Mouse (Mus musculus) forebrain, embryonic 14.5 days (tissue): ENCODE measurements around the gene Akap2. TPM values are rescaled to one million over a fixed set of nuclear protein-coding genes. Genes with fewer than 3 reads are reported as not detected.

Source experiments
- ATAC-seq: fragments of 200-750 bp; cut with Nextera tagmentation; 2 replicates; pipeline ENCODE4 v1.8.0; 2017; ENCODE audit warnings: mild to moderate bottlenecking, moderate library complexity
- DNase-seq: peaks from one replicate; pipeline ENCODE4 v3.0.0-alpha.2; 2015; ENCODE audit warnings: low spot score
- H3K27ac ChIP-seq: fragments of 300-500 bp; sonication (generic); 2 replicates; pipeline ENCODE4 v1.5.1; 2014; ENCODE audit warnings: low read depth, mild to moderate bottlenecking, control low read depth, low read length, moderate library complexity
- H3K27me3 ChIP-seq: fragments of 300-500 bp; sonication (generic); replicated peaks from 2 replicates; pipeline ENCODE4 v1.6.1; 2014; ENCODE audit warnings: low read length, control low read depth, mixed read lengths; ENCODE audit not compliant: control insufficient read depth, insufficient read depth
- H3K36me3 ChIP-seq: fragments of 300-500 bp; sonication (generic); 2 replicates; pipeline ENCODE4 v1.6.1; 2014; ENCODE audit warnings: low read length, control low read depth; ENCODE audit not compliant: control insufficient read depth, insufficient read depth
- H3K4me1 ChIP-seq: fragments of 300-500 bp; sonication (generic); 2 replicates; pipeline ENCODE4 v1.6.1; 2014; ENCODE audit warnings: antibody characterized with exemption, low read length, control low read depth; ENCODE audit not compliant: control insufficient read depth, insufficient read depth
- H3K4me2 ChIP-seq: fragments of 300-500 bp; sonication (generic); 2 replicates; pipeline ENCODE4 v1.6.1; 2014; ENCODE audit warnings: mild to moderate bottlenecking, control low read depth, low read length
- H3K4me3 ChIP-seq: fragments of 300-500 bp; sonication (generic); 2 replicates; pipeline ENCODE4 v1.5.1; 2014; ENCODE audit warnings: low read depth, low read length, control low read depth
- H3K9ac ChIP-seq: fragments of 300-500 bp; sonication (generic); 2 replicates; pipeline ENCODE4 v1.6.1; 2014; ENCODE audit warnings: mild to moderate bottlenecking, low read length, control low read depth, moderate library complexity
- H3K9me3 ChIP-seq: fragments of 300-500 bp; sonication (generic); replicated peaks from 2 replicates; pipeline ENCODE4 v1.6.1; 2016; ENCODE audit warnings: low read length, control low read depth, mixed read lengths; ENCODE audit not compliant: control insufficient read depth
- WGBS: fragments of 180-500 bp; shearing (Covaris S2); extraction: QIAGEN DNeasy Blood & Tissue Kit; methylation state at CpG from one replicate; pipeline ENCODE4 v1.1.7; 2014; 5-methylcytosine and 5-hydroxymethylcytosine counted together
- polyA plus RNA-seq: library from polyadenylated mRNA; unstranded; fragments of >200 nt; fragmentation: Nextera tagmentation; extraction: Ambion mirVana; gene quantifications from 2 replicates; pipeline ENCODE4 v1.2.1, GENCODE M21; 2014

Gene Akap2
- polyA plus RNA-seq, 1 experiment from 2014 or later = 5.0 TPM

DNA sequence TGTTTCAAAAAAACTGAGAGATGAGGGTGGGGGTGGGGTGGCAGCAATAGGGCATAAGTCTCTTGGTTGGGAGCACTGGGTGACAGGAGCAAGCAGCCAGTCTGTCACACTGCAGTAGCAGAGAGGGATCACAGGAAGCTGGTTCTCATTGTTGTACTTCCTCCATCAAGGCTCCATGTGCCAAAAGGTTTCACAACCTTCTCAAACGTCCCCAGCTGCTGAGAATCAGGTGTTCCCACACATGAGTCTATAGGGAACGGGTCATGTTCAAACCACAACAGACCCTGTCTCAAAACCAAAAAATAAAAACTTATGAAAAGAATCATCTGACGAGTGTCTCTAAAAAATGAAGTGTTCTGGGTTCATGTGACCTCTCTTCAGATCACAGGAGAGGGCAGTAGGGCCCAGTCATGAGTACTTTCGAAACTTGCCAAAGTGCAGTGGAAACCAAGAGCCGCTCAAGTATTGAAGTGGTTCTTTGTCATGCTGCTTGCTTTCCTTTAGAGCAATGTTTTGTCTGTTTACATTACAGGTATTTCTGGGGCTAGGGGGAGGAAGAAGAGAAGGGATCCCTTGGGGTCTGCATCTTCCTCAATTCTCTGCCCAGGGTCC lies 213.2 kb downstream of the Akap2 start:
- no peaks in the 10 kb centered on the region for H3K9me3 ChIP-seq
- no peaks in the 10 kb centered on the region for H3K36me3 ChIP-seq
- H3K4me3 ChIP-seq = no peak overlapping the region
- no peak overlapping the region for H3K9ac ChIP-seq
- WGBS = 78% methylated on average over 5 of the region's 5 CpGs
- H3K4me2 ChIP-seq = no peak overlapping the region
- H3K27ac ChIP-seq = no peak overlapping the region
- ATAC-seq (no peak), DNase-seq (no peak)
- no peaks in the 10 kb centered on the region for H3K27me3 ChIP-seq
- H3K4me1 ChIP-seq = no peaks in the 10 kb centered on the region

DNA sequence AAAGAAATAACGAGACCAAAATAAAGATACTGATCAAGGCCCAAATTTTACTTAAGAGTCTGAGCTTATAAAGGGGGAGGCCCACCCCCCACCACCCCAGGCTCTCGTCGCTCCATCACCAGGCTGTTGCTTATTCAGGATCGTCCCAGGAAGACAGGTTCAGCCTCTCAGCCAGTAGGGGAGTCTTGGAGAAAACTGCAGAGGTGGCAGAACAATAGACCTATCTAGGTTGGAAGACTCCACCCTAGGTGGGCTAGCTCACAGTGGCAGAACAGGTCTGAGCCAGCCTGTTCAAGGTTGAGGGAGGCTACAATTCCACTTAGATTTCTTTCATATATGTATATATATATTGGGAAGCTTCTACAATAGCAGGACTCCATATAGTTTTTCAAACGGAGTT lies 216.7 kb downstream of the Akap2 start:
- ATAC-seq (no peak), DNase-seq (no peak)
- WGBS = 76% methylated on average over 5 of the region's 5 CpGs
- Histone ChIP-seq H3K27ac (no peak overlapping the region), H3K9ac (no peak overlapping the region), H3K4me2 (no peak overlapping the region), H3K27me3 (no peaks in the 10 kb centered on the region), H3K4me1 (no peaks in the 10 kb centered on the region), H3K9me3 (no peaks in the 10 kb centered on the region), H3K4me3 (no peak overlapping the region), H3K36me3 (no peaks in the 10 kb centered on the region)

- no peaks in the 10 kb centered on the region for H3K9me3 ChIP-seq
- H3K4me2 ChIP-seq = no peak overlapping the region
- no peaks in the 10 kb centered on the region for H3K4me1 ChIP-seq
- H3K9ac ChIP-seq = no peak overlapping the region
- no peak overlapping the region for H3K27ac ChIP-seq
- H3K27me3 ChIP-seq = no peaks in the 10 kb centered on the region
- DNase-seq = no peak
- no peak for ATAC-seq
- no peak overlapping the region for H3K4me3 ChIP-seq
- peaks cover under 1% of the 10 kb centered on the region; the same call in 1 of the 2 replicates for H3K36me3 ChIP-seq
- 85% methylated on average over 6 of the region's 6 CpGs for WGBS
Measured at GRCm38 (mm10) chr4:57937292-57937691, 219.8 kb downstream of the Akap2 start.

DNA sequence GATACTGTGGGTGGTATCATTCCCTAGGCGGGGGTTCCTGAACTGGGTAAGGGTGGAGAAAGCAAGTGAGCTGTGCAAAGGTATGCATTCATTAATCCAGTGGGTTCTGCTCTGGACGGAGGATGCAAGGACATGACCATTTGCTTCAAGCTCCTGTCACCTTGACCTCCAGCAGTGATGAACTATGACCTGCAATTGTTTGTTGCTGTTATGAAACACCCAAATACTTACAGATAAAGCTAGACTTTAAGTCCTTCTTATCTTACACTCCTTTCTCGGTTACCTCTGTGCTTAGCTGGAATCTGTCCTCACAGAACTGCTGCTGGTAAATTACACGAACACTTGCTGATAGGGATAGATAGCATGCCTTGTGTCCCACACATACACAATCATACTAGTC lies 223.2 kb downstream of the Akap2 start:
- Histone ChIP-seq H3K4me1 (no peaks in the 10 kb centered on the region), H3K9me3 (no peaks in the 10 kb centered on the region), H3K9ac (no peak overlapping the region), H3K4me2 (no peak overlapping the region), H3K4me3 (no peak overlapping the region), H3K36me3 (peaks cover 30% of the 10 kb centered on the region), H3K27ac (no peak overlapping the region), H3K27me3 (no peaks in the 10 kb centered on the region)
- DNase-seq (no peak), ATAC-seq (no peak)
- WGBS = 94% methylated on average over 4 of the region's 4 CpGs

GRCm38 (mm10) chr4:57942892-57943291 lies 225.4 kb downstream of the Akap2 start:
- DNase-seq (no peak), ATAC-seq (no peak)
- no peak overlapping the region for H3K4me3 ChIP-seq
- no peaks in the 10 kb centered on the region for H3K27me3 ChIP-seq
- H3K4me2 ChIP-seq = no peak overlapping the region
- H3K9me3 ChIP-seq = no peaks in the 10 kb centered on the region
- 87% methylated on average over 2 of the region's 2 CpGs for WGBS
- H3K36me3 ChIP-seq = peaks cover 39% of the 10 kb centered on the region
- no peak overlapping the region for H3K9ac ChIP-seq
- H3K4me1 ChIP-seq = no peaks in the 10 kb centered on the region
- no peak overlapping the region for H3K27ac ChIP-seq

Other genes starting within 250 kb of the Akap2 start
- 4.1 and 5.5 TPM in 2 replicates for gene Pakap, start 149.5 kb upstream of the Akap2 start, polyA plus RNA-seq
- gene D630039A03Rik, start 198.6 kb downstream of the Akap2 start, polyA plus RNA-seq = not detected in 2 replicates
- 311 and 362 TPM in 2 replicates for gene Txn1, start 238.8 kb downstream of the Akap2 start, polyA plus RNA-seq